Mouse (Mus musculus) gastrocnemius, postnatal 14 days (tissue): ENCODE measurements around the gene Amotl1. TPM values are rescaled to one million over a fixed set of nuclear protein-coding genes. Genes with fewer than 3 reads are reported as not detected.
A peak's percentile ranks its signal among the peaks of the same experiment; 100 is the strongest.
"Not testable (repeated sequence)": the region's sequence is repeated elsewhere in the genome, so short reads cannot be mapped to it uniquely, and the experiment has no call there.

Experiments used
- DNase-seq: peaks from one replicate; pipeline ENCODE4 v3.0.0; 2021; ENCODE audit warnings: mixed read lengths
- intact Hi-C: fragments of 180-260 bp; cut with DNase I; formaldehyde crosslinking; loops from one replicate; pipeline ENCODE4 v1.15.1; 2025; ENCODE audit warnings: low total_unique reads
- total RNA-seq, 2 experiments: library from RNA; stranded (reverse); gene quantifications; 2 replicates each; pipeline ENCODE4 v1.2.3; 2021

Amotl1 gene
- total RNA-seq, 2 experiments from 2014 or later, result 264 to 270 TPM

DNA sequence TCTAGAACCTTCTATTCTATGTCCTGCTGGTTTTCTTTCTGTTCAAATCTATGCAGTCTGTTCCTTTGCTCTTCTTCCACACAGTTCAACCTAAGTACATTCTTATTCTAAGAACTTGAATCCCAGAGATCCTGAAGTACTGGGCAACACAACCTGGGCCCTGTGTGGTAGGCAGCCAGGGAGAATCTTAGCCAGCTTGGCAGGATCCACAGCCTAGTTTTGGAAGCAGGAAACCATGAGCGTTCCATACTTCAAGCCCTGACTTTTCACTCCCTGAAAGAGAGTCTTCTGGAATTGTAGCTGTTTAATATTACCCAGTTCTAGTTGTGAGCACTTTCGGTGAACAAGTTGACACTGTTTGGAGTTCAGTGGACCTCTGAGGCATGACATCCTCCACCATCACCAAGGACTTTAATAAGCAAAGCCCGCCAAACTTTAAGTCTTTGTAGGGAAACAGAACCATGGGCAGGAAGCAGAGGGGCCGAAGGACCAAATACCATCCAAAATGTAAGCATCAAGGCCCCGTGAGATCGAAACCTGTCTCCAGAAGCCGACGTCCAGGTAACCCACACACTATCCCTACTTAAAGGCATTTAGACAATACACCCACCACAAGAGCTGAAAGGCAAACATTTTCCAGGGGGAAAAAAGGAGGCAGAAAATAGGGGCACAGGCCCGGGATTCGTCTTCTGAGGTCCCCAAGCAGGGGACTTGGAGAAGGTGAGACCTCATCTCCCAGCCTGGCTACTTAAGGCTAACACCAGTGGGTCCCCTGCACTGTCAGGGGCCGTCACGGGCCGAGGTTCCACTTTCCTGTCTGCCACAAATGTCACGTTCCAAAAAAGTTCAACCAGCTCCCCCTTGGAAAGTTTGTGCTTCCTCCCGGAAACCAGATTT, 31.3 kb downstream of the Amotl1 start:
- intact Hi-C loops, result no loop called here
- DNase-seq, result no peak

DNA sequence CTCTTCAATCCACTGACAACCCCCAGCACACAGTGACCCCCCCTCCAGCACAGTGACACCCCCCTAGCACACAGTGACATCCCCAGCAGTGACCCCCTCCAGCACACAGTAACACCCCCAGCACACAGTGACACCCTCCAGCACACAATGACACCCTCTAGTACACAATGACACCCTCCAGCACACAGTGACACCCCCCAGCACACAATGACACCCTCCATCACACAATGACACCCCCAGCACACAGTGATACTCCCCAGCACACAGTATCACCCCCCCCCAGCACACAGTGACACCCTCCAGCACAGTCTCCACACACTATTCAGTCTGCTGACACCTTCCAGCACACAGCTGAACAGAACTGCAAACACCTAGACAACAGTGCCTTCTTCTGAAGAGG, 32.3 kb downstream of the Amotl1 start:
- no peak for DNase-seq
- intact Hi-C loops, result no loop called here

DNA sequence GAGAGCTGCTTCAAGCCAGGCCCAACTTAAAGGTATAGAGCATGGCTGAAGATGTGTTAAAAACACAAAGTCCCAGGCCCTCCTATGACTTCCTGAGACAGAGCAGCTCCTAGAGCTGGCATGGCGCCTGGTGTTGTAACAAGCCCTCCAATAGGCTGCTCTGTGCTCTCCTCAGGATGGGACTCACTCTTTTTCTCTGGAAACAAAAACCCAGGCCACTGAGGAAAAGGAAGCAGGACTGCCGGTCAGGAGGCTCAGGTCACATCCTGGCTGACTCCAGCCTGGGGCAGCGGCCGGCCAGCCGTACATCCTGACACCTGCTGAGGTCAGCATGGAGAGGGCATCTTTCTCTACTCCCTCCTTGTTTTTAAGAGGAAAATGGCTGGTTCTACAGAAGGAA, 36.3 kb downstream of the Amotl1 start:
- DNase-seq, result peak; percentile 47
- intact Hi-C loops, result loop anchor here (5.0 kb wide), 1 partner anchor 621 kb away; no protein-coding TSS in a partner anchor

DNA sequence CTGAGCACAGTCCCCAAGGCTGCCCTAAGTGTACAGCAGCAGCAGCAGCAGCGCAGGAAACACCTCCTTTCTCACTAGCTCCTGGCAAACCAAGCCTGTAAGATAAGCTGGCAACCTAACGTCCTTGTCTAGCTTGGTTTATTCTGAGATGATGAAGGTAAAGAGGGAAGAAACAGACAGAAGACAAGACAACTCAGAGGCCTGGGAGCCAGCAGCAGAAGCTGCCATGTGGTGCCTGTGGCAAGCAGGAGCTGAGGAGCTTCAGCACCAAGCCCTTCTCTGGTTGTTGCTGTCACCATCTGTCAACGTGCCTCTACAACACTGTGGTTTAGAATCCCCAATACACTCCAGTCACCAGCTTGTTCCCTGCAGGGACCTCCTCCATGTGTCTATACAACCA, 37.4 kb downstream of the Amotl1 start:
- intact Hi-C loops, result loop anchor here (5.0 kb wide), 1 partner anchor 620 kb away; no protein-coding TSS in a partner anchor
- DNase-seq, result no peak

DNA sequence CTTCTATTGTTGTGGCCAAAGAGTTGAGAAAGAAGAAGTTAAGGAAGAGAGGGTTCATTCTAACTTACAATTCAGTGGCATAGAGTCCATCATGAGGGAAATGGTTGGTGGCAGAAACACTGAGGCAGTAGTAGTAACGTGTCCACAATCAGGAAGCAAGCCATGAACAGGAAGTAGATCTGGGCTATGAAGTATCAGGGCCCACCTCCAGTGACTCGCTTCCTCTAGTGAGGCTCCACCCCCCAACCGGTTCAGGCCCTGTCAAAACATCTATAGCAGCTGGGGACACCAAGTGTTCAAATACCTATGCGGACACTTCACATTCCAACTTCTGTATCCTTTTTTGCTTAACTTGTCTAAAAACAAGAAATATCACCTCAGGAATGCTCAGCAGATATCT, 38.9 kb downstream of the Amotl1 start:
- intact Hi-C loops, result loop anchor here (5.0 kb wide), 1 partner anchor 619 kb away; no protein-coding TSS in a partner anchor
- DNase-seq, result no peak

DNA sequence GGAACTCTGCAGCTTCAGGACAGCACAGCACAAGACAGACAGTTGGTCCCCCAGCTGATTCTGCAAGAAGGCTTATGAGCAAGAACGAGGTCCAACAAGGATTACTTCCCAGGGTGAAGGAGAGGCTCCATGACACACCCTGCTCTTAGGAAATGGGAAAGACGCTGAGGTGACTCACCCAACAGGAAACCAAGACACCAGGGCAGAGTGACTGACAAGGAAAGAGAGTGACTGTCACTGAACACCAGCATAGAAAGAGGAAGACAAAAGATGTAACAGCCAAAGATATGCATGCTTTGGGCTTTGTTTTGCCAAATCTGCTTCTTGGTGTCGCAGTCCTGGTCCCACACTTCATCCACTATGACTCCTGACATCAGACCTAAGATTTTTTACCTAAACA, 40.5 kb downstream of the Amotl1 start:
- intact Hi-C loops, result no loop called here
- no peak for DNase-seq

DNA sequence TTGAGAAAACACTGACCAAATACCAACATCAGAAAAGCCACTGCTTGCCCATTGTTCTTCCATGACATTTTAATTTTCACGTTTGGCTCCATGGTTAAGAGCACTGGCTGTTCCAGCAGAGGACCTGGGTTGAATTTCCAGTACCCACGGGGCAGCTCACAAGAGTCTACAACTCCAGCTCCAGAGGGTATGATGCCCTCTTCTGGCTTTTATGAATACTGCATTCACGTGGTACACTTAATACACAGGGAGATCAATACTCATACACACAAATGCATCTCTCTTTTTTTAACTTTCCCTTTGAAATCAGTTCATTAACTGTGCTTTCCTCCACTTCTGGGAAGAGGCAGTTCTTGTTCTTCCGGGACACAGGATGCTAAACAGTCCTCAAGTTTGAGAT, 41.4 kb downstream of the Amotl1 start:
- intact Hi-C loops, result no loop called here
- no peak for DNase-seq

DNA sequence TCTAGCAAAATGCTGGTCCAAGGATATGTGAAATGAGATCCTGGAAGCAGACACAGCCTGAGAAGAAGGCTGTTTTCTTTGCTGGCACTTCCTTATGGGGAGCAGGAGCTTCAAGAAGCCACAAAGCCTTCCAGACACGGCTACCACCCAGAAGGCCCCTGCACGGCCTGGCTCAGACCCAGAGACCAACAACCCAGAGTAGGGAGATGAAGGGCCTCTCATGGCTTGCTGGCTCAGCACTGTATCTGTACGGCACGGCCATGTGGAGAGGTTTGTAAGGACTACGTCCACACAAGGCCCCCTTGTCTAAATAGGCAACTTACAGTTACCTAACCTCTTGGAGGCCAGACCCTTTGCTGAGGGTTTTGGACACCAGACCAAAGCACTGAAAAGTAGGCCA, 45.1 kb downstream of the Amotl1 start:
- DNase-seq, result no peak
- intact Hi-C loops, result no loop called here

DNA sequence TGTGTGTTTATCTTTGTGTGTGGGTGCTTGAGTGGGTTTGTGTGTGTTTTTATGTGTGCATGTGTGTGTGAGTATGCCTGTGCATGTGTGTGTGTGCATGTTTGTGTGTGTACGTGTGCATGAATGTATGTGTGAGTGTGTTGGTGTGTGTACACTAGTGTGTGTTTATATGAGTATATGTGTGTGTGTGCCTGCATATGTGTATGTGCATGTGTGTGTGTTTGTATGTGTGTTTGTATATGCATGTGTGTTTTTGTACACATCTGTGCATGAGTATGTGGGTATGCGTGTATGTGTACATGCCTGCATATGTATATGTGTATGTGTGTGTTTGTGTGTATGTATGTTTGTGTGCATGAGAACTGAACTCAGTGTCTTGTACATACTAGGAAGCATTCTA, 46.7 kb downstream of the Amotl1 start:
- DNase-seq, result no peak
- intact Hi-C loops, result no loop called here

DNA sequence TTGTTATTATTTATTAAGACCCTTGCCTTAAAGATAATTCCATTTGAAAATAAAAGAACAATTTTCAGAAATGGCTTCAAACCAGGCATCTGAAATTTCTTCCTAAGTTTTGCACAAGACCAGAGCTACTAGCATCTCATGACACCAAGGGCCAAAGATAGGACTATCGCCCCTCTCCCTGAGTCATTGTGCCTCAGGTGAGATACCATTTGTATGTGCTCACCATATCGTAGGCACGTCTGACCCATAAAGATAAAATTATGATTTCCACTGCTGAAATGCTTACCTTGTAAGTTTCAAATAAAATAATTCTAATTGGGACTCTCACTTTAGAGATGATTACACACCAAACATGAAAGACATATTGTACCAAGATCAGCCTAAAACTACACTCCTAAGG, 47.4 kb downstream of the Amotl1 start:
- intact Hi-C loops, result no loop called here
- no peak for DNase-seq

DNA sequence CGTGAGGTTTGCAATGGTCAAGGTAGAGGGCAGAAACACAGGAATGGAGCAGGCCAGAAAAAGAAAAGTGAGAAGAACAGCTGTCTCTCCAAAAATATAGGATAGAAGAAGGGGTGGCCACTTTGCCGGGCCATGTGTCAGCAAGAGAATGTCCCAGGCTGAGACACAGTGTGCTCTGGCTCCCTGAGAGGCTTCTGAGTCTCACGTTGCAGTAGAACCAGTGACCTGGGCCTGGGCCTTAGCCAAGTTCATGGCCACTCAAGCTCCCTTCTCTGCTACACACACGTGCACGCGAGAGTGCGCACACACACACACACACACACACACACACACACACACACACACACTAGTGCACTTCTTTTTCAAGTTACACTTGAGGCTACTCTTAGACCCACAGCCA, 48.0 kb downstream of the Amotl1 start:
- peak; percentile 56 for DNase-seq
- intact Hi-C loops, result no loop called here

DNA sequence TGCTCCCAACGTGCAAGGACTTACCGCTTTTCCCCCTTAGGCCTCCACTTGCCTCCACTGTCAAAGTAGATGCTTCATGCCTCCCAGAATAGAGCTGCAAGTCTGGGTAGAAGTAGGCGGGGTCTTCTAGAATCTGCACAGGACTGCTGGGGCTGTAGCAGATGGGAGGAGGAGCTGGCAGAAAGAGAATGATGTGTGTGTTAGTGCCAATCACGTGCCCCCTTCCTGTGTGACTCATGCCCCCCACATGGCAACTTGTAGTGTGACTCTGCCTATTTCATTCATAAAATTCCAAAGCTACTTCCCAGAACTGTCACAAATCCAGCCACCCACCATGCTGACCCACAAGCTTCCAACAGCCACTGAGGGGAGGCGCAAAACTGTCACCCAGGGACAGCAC, 48.4 kb downstream of the Amotl1 start:
- intact Hi-C loops, result no loop called here
- no peak for DNase-seq

DNA sequence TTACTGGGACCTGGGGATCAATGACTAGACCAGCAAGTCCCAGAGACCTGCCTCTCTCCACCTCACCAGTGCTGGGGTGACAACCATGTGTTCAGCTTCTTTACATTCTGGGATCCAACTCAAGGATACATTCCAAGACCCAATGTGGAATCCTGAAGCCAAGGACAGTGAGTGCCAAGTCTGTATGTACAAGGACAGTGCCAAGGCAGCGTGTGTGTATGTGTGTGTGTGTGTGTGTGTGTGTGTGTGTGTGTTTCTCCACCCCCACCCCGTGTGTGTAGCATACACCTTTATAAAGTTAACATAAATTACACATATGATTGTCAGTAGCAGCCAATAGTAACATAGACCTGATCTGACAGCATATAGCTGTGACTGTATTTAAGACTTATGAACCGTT, 49.0 kb downstream of the Amotl1 start:
- intact Hi-C loops, result no loop called here
- no peak for DNase-seq

DNA sequence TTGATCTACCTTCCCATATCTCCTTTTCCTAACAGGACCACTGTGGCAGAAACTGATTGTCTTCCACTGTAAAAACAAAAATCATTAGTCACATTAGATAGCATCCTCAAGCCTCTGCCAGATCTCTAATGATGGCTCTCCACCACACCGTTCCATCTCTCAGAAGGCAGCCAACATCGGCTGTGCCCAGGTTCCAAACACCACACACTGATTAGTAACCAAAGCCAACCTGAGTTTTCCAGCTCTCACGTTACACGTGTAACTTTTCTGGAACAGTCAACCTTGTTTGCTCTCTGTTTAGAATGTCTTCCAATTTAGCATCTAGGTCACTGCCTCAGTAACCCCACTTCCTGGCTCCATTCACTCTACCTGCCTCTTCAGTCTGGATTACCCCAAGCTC, 51.0 kb downstream of the Amotl1 start:
- intact Hi-C loops, result no loop called here
- DNase-seq, result no peak

DNA sequence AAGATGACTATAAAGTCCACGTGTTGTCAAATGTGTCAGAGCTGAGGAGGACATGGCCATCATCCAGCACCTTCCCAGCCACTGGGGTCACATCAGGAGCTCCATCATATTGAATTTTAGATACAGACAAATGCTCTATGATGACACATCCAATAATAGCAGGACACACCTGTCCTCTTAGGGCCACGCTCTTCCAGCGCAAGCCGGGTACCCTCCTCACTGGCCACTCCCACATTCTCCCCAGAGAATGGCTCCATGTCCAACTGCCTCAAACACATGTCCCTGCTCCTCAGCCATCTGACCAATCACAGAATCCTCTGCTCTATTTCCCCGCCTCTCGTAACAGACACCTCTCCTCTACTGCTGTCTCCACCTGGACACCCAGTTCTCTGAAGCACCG, 54.2 kb downstream of the Amotl1 start:
- no peak for DNase-seq
- intact Hi-C loops, result no loop called here

DNA sequence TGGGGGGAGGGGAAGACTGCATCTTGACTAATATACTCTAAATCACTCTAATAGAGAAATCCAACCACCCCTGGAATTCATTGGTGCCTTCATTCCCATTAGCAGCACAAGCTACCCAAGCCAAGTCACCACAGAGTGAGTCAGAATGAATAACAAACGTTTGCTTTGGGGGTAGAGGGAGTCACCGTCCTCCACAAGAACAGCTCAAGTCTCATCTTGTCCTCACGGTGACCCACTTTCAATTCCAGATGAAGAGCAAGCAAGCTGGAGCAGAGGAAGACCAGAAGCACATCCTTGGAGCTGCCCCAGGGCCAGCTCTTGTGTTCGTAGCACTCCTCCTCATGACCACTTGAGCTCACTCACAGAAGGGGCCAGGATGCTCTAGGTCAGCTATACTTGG, 56.2 kb downstream of the Amotl1 start:
- no peak for DNase-seq
- intact Hi-C loops, result no loop called here

DNA sequence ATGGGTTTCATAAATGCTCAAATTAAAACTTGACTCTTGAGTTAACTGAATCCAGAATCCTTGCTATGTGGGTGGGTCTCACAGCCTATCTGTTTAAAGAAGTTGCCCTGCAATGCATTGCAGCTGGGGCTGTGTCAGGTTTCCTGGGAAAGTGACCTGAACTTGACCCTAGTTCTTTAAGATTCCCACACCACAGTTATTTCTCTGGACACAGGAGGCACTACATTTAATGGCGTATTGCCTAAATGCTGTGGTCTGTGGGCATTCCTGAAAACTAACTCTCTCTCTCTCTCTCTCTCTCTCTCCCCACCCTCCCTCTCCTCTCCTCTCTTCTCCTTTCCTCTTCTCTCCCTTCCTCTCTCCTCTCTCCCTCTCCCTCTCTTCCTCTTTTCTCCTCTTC, 59.2 kb downstream of the Amotl1 start:
- intact Hi-C loops, result no loop called here
- no peak for DNase-seq

DNA sequence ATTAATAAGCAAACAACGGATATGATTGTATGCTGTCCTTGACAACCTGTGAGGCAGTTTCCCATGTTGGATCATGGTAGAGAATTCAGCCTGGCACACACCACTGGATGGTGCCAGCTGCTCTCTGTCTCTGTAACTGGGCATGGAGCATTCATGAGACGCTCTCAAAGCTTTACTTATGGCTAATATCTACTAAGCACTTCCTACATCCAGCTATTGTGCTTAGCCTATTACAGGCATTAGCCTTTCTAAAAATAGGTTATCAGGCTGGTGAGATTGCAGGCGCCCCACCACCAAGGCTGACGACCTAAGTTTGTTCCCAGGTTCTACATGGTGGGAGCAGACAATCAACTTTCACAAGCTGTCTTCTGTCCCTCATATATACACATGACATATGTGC, 65.9 kb downstream of the Amotl1 start:
- intact Hi-C loops, result no loop called here

DNA sequence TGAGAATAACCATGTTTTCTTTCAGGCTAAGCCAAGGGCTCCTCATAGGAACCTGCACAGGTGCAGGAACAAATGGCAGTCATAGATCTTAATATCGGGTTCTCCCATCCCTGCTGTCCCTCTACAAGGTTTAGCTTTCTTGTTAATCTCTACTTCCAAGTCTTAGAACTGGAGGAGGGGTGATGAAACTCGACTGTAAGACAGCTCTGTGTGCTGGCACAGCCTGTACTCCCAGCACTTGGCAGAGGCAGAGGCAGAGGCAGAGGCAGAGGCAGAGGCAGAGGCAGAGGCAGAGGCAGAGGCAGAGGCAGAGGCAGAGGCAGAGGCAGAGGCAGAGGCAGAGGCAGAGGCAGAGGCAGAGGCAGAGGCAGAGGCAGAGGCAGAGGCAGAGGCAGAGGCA, 68.5 kb downstream of the Amotl1 start:
- intact Hi-C loops, DNase-seq: not testable (repeated sequence)

More for the DNA sequence above, 65.9 kb downstream of the Amotl1 start:
- no peak for DNase-seq

DNA sequence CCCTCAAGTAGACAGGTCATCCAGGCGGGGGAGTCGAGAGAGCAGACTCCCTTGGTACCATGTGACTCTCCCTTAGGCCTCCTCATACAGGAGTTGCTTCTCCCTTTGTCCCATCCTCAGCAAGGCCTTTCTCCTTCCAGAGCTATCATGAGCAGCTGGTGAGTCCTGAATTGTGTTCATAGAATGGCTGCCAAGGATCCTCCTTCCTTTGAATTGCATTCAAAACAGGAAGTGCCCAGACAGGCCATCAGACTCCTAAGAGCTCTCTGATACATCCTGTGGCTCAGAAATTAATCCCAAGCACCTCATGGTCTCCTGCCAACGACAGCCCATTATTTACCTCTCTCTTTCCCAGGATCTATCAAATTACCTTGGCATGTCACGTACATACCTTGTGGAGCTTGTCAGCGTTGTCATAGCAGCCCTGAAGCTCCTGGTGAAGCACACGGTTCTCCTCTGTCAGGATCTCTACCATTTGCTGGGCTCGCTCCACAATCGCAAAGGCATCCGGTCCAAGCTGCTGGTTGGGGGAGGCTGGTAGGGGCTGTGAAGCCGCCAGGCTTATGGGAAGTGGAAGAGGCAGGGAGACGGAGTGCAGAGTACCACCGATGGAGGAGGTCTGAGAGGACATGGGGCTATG, 70.0 kb downstream of the Amotl1 start:
- no peak for DNase-seq
- intact Hi-C loops, result no loop called here
